Mouse (Mus musculus): ENCODE results near the gene Mmp25. TPM values are rescaled to one million over a fixed set of nuclear protein-coding genes. Genes with fewer than 3 reads are reported as not detected.

Gene Mmp25
- total RNA-seq, 4 experiments from 2014 or later, result 0.19 to 0.34 (median 0.26) TPM

- no peak for DNase-seq (ENCODE audit: low spot score in 2 of 2)
These were observed 19.5 kb upstream of the Mmp25 start for GRCm38 (mm10) chr17:23664556-23665021.

GRCm38 (mm10) chr17:23661526-23661925 lies 16.4 kb upstream of the Mmp25 start:
- no peak for DNase-seq (ENCODE audit: low spot score in 2 of 2)

GRCm38 (mm10) chr17:23660876-23661200 lies 15.8 kb upstream of the Mmp25 start:
- DNase-seq (ENCODE audit: low spot score in 2 of 2), result no peak

DNA sequence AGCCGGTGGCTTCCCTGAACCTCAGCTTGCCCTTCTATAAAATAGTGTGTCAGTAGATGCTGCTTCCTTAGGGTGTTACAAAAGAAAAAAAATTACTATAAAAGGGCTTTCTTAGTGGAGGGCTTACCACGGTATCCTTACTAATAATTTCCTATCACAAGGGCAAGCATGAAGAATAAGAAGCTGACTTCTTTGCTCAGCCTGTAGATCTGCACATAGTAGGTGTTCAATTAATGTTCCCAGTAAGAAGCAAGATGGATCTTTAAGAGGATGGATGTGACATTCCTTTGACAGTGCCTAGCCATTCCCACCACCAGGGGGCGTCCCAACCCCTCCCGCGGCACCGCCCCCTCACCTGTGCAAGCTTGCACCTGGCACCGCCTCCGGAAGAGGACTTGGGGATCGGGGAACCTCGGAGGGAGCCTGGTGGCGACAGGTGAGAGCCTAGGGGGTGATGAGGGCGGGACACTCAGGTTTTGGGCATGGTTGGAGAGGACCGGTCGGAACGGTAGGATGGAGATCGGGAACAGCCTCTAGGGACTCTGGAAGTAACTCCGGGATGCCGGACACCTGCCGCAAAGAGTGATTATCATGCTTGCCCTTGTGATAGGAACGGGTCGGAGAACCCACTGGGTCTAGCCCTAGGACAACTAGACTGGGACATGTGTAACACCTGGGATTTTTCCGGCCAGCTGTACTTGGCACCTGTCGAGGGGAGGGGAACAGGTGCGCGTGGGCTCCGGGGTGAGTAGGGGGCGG lies 15.2 kb upstream of the Mmp25 start, which contains the start of gene Bicdl2:
Bicdl2 (plus strand) TSS at position 390 of the 759 bp plus-strand sequence.
- no peak for DNase-seq (ENCODE audit: low spot score in 2 of 2)

DNA sequence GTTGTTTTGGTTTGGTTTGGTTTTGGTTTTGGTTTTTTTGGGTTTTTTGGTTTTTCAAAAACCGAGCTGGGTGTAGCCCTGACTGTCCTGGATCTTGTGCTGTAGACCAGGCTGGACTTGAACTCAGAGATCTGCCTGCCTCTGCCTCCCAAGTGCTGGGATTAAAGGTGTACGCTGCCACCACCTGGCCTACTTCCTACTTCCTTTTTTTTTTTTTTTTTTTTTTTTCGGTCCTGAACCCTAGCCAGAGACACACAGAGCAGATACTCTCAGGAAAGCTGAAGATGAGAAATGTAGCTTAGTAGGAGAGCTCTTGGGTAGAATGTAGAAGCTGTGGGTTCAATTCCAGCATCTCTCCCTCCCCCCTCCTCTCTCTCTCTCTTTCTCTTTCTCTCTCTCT lies 13.4 kb upstream of the Mmp25 start:
- no peak for DNase-seq (ENCODE audit: low spot score in 2 of 2)

- no peak for DNase-seq (ENCODE audit: low spot score in 2 of 2)
These were observed 9.3 kb upstream of the Mmp25 start for GRCm38 (mm10) chr17:23654410-23654809.

GRCm38 (mm10) chr17:23654001-23654400 lies 8.9 kb upstream of the Mmp25 start:
- DNase-seq (ENCODE audit: low spot score in 2 of 2), result no peak

DNA sequence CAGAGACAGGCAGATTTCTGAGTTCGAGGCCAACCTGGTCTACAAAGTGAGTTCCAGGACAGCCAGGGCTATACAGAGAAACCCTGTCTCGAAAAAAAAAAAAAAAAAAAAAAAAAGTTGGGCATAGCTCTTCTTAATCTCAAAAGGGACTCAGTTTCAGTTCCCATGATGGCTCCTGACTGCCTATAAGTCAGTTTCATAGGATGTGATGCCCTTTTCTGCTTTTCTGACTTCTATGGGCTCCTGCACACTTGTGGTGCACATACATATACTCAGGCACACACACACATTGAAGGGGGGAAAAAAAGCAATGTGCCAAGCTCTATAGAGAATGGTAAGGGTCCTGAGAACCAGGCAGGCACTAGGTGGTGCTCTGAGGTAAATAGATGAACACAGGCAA lies 8.2 kb upstream of the Mmp25 start:
- no peak for DNase-seq (ENCODE audit: low spot score in 2 of 2)

- no peak for DNase-seq (ENCODE audit: low spot score in 2 of 2)
These were observed 6.3 kb upstream of the Mmp25 start for GRCm38 (mm10) chr17:23651363-23651762.

DNA sequence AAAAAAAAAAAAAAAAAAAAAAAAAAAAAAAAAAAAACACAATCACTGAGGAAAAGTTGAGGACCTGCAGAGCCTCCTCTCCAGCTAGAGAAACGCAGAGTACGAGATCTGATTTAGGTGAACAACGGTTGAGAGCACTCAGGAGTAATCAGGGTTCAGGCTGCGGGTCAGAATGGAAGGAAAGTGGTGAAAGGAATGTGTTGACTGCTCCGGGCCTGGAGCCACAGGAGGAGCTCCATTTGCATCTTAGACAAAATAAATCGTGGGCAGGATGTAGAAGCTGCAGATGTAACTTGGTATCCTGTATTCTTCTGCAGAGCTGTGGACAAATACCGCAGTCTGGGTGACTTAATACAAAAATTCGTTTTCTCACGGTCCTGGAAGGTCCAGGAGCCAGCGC lies 817 bp upstream of the Mmp25 start:
- no peak for DNase-seq (ENCODE audit: low spot score in 2 of 2)

DNA sequence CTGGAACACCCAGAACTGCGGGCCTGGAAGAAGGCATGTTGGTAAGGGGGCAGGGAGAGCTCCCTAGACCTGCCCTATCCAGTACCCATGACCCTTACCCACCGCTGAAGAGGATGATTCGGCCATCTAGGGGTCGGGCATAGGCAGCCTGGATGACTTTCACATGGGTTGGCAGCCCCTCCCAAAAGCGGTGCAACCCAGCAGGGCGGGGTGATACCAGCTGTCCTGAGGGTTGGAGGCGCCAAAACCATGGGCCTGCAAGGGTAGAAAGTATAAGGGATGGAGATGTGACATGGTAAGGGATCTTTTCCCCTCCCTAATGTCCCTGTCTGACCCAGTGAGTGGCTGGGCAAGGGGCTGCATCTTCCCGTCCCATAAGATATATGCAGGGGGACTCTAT lies 13.8 kb downstream of the Mmp25 start:
- no peak for DNase-seq (ENCODE audit: low spot score in 2 of 2)

DNA sequence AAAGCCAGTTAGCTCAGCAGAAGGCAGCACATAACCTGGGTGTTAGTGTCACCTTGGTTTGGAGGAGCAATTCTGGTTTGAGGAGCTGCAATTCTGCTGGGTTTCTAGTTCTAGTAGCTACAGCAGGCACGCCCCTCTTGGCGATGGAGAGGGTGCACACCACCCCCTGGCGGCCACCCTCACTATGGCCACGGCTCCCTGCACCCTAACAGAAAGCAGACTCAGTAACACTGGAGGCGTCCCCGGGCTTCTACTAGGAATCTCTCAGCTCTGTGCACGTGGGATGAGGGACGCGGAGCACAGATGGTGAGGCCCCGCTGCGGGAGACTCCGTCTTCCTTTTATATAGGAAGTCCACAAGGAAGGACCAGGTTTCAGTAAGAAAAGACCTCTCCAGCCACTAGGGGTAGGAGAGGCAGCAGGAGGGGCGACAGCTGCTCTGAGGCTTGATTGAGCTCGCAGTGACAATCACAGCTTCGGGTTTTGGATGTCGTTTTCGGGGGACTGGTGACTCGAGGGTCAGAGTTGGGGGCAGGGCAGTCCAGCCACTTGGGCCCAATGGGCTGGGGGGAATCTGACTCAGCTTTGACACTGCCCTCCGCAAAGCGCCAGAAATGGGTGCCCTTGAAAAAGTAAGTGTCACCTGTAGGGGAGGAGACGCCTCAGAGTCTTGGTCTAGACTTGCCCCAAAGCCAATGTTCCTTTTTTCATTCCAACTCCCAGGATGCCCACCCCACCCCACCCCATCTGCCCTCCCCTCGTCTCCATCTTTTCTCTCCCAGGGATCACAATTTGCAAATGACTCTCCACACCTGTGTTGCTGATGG lies 14.7 kb downstream of the Mmp25 start:
- DNase-seq (ENCODE audit: low spot score in 2 of 2), result peak; percentile 69 to 86

GRCm38 (mm10) chr17:23627813-23628212 lies 17.3 kb downstream of the Mmp25 start:
- no peak for DNase-seq (ENCODE audit: low spot score in 2 of 2)

DNA sequence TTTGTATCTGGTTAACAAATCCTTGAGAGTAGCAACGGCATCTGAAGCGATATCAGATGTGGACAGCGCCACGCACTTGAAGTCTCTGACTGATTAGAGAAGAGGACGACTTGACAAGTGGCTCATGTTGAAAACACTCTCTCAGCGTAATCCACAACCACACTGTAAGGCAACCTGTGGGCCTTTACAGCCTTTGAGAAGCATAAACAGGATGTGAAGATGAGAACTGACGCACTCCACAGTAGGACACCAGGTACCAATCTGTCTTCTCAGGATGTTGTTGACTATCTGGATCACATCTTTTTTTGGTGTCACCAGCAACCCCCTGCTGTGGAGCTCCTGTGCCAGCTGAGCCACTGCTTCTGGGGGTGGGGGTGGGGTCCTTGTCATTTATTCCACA lies 24.7 kb downstream of the Mmp25 start:
- DNase-seq (ENCODE audit: low spot score in 2 of 2), result no peak

- DNase-seq (ENCODE audit: low spot score in 2 of 2), result no peak
These were observed 28.0 kb downstream of the Mmp25 start for GRCm38 (mm10) chr17:23617087-23617486.

- peak in 1 of 2 experiments; percentile 24 for DNase-seq (ENCODE audit: low spot score in 2 of 2)
These were observed 34.7 kb downstream of the Mmp25 start for GRCm38 (mm10) chr17:23610361-23610800.

- DNase-seq (ENCODE audit: low spot score in 2 of 2), result peak in 1 of 2 experiments; percentile 16
These were observed 35.5 kb downstream of the Mmp25 start for GRCm38 (mm10) chr17:23609612-23610011.

DNA sequence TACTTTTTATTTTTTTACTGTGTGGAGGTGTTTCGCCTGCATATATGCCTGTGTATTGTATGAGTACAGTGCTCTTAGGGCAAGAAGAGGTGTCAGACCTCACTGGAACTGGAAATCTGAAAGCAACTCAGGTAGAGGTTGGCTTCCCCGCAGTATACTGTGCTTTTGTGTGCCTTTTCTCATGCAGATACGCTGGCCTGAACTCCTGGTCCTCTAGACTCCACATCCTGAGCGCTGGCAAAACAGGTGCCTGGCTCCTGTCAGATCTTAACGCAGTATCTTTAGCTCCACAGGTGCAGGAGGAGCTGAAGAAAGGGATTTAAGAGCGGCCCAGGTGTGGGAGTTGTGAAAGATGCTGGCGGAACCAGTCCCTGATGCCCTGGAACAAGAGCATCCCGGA lies 39.9 kb downstream of the Mmp25 start:
- no peak for DNase-seq (ENCODE audit: low spot score in 2 of 2)

GRCm38 (mm10) chr17:23604394-23604793 lies 40.7 kb downstream of the Mmp25 start:
- DNase-seq (ENCODE audit: low spot score in 2 of 2), result no peak

DNA sequence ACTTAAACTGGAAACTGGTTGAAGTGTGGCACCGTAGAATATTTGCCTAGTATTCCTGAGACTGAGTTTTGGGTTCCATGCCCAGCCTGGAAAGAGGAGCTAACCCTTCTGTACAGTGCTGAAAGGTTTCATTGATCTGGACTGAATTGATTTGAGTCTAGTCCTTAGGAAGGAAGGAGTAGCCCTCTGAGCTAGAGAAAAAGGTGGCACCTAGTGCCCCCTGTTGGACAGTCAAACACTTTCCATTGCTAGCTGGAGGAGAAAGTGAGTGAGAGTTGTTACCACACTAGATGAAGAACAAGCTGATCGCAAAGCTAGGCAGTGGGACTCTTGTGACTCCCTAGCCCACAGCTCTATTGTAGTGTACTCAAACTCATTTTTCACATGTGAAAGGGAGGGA lies 41.5 kb downstream of the Mmp25 start:
- no peak for DNase-seq (ENCODE audit: low spot score in 2 of 2)

- DNase-seq (ENCODE audit: low spot score in 2 of 2), result no peak
These were observed 42.0 kb downstream of the Mmp25 start for GRCm38 (mm10) chr17:23603077-23603476.

- no peak for DNase-seq (ENCODE audit: low spot score in 2 of 2)
These were observed 43.1 kb downstream of the Mmp25 start for GRCm38 (mm10) chr17:23601836-23602585.
